Mouse (Mus musculus): ENCODE measurements at regions not wholly inside any gene's neighbourhood (a gene's known extent, or its start where the extent isn't known, plus 50 kb on each side); places are given as distances from the start of the nearest gene placed in this dataset.

DNA sequence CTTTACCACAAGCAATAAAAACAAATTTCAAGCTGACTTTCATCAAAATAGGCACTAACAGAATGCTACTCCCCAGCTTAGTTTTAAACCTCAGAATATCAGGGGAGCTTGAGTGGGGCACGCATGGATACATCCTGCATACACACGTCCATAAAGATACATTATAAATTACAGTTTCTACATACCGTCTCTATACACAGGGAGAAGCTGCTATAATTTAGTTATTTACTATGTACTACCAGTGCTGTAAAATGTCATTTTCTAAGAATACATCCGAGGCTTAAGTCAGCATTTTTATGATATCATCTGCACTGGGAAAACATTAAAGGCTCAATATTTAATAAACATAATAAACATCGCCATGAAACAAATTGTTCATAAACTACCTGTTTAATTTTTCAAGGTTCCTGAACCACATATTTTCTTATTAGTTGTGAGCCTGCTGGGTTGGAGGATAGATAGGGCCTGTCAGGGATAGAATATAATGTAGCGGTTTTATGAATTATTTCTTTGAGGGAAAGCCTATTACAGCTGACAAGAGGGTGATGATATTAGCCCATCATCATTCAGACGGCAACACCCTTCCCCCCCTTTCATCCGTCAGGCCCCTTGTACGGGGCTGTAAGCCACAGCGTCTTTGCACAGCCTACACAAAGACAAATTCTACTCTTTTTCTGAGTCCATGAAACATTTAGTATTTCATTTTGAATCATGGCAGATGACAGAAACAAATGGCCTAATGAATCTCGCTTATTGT is 292.1 kb upstream of the Tmco5 start:
- TF ChIP-seq POLR2A (IDR thresholded peaks at IDR 0.05; ENCODE audit: insufficient read depth, low read length) (no peak), CTCF (IDR thresholded peaks at IDR 0.05; ENCODE audit: low read depth, low read length) (no peak)
